Mouse (Mus musculus): ENCODE data around the gene Arntl2. TPM values are rescaled to one million over a fixed set of nuclear protein-coding genes. Genes with fewer than 3 reads are reported as not detected.
"Not testable (repeated sequence)": the region's sequence is repeated elsewhere in the genome, so short reads cannot be mapped to it uniquely, and the experiment has no call there.

The Arntl2 gene
- polyA plus RNA-seq, 1 experiment from 2014 or later = 2.3 TPM

DNA sequence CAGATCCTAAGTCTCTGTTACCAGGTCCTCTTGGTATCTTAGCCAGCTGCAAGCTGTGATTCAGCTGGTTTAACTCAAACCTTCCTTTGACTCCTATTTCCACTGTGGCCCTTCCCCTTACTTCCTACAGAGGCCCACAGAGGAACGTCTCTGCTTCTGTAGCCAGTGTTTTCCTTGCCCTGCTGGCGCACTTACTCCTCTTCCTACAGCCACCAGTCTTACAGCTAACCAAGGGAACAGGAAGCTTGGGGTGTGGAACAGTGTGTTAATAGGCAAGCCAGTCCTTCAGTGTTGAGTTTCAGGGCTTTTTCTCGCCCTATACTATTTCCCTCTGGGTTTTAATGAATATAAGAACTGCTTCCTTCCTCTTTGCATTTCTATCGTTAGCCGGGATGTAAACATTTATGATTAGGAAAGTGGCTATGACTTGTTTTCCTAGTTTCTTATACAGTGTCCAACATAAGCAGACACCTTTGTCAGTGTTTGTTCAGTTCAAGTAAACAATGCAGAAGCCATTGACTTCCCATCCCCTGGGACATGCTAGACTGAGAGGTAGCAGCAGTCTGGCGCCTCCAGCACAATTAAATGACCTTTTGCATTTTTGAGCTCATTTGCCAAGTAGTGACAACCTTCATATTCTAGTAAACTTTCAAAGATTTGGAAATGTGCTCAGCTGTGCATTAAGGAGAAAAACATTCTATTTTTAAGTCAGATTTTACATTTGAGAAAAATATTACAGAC, 25.7 kb upstream of the Arntl2 start:
- H3K36me3 ChIP-seq (ENCODE audit: control insufficient read depth, insufficient read depth, low read length) = peaks cover 64% of the 10 kb centered on the region

DNA sequence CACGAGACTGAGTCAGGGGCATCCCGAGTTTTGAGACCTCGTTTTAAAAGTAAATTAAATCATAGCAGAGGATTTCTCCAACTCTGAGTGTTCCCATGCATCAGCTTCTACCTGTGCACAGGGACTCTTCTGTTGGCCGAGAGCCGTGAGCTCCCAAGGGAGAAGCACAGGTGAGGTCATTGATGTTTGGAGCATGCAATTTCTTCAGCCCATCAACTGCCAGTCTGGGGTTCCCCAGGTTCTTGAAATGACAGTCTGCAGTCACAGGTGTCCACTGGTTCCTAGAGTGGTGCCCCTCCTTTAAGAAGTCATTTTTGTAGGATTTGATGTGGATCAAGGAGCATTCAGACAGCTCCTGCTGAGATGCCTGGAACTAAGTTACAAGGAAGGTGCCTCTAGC, 25.0 kb upstream of the Arntl2 start:
- Histone ChIP-seq H3K9me3 (ENCODE audit: control insufficient read depth, low read length) (no peaks in the 10 kb centered on the region), H3K9ac (replicated peaks; ENCODE audit: low read length) (no peak overlapping the region), H3K27ac (replicated peaks; ENCODE audit: low read depth, low read length) (no peak overlapping the region), H3K36me3 (ENCODE audit: control insufficient read depth, insufficient read depth, low read length) (peaks cover 64% of the 10 kb centered on the region), H3K4me3 (replicated peaks; ENCODE audit: low read depth, low read length) (no peak overlapping the region), H3K4me2 (ENCODE audit: low read length) (no peak overlapping the region), H3K27me3 (ENCODE audit: control insufficient read depth, insufficient read depth, low read length) (no peaks in the 10 kb centered on the region), H3K4me1 (ENCODE audit: control insufficient read depth, insufficient read depth, low read length) (no peaks in the 10 kb centered on the region)
- DNase-seq (no peak), ATAC-seq (ENCODE audit: low FRiP score, low TSS enrichment) (no peak)
- WGBS = 90% methylated on average over 5 of the region's 5 CpGs

More for the DNA sequence above, 25.7 kb upstream of the Arntl2 start:
- no peaks in the 10 kb centered on the region for H3K9me3 ChIP-seq (ENCODE audit: control insufficient read depth, low read length)
- DNase-seq (no peak), ATAC-seq (ENCODE audit: low FRiP score, low TSS enrichment) (no peak)
- H3K4me3 ChIP-seq (replicated peaks; ENCODE audit: low read depth, low read length) = no peak overlapping the region
- H3K4me1 ChIP-seq (ENCODE audit: control insufficient read depth, insufficient read depth, low read length) = no peaks in the 10 kb centered on the region
- no peaks in the 10 kb centered on the region for H3K27me3 ChIP-seq (ENCODE audit: control insufficient read depth, insufficient read depth, low read length)
- no peak overlapping the region for H3K27ac ChIP-seq (replicated peaks; ENCODE audit: low read depth, low read length)
- 81% methylated on average over 6 of the region's 6 CpGs for WGBS
- H3K9ac ChIP-seq (replicated peaks; ENCODE audit: low read length) = no peak overlapping the region
- H3K4me2 ChIP-seq (ENCODE audit: low read length) = no peak overlapping the region

DNA sequence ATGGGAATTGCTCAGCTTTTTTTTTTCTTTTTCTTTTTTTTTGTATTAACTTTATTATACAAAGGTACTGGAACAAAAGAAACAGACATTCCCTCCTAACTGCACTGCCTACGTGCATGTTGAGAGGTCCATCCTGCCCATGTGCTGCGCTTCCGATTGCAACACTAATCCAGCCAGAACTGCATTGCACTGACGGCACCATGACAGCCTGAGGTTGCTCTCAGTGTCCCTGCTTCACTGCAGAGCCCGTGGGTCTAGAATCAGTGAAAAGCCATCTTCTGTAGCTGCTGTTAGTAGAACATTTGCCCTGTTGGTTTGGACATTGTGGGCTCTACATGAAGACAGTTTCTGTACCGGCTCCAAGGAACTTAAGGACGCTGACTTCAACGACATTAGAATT, 20.0 kb upstream of the Arntl2 start:
- not testable (repeated sequence) for H3K4me3 ChIP-seq (replicated peaks; ENCODE audit: low read depth, low read length); H3K27ac ChIP-seq (replicated peaks; ENCODE audit: low read depth, low read length); H3K9ac ChIP-seq (replicated peaks; ENCODE audit: low read length); H3K27me3 ChIP-seq (ENCODE audit: control insufficient read depth, insufficient read depth, low read length); H3K4me1 ChIP-seq (ENCODE audit: control insufficient read depth, insufficient read depth, low read length); DNase-seq; H3K4me2 ChIP-seq (ENCODE audit: low read length); ATAC-seq (ENCODE audit: low FRiP score, low TSS enrichment); H3K9me3 ChIP-seq (ENCODE audit: control insufficient read depth, low read length)
- 64% methylated on average over 8 of the region's 8 CpGs for WGBS
- peaks cover 33% of the 10 kb centered on the region for H3K36me3 ChIP-seq (ENCODE audit: control insufficient read depth, insufficient read depth, low read length)

DNA sequence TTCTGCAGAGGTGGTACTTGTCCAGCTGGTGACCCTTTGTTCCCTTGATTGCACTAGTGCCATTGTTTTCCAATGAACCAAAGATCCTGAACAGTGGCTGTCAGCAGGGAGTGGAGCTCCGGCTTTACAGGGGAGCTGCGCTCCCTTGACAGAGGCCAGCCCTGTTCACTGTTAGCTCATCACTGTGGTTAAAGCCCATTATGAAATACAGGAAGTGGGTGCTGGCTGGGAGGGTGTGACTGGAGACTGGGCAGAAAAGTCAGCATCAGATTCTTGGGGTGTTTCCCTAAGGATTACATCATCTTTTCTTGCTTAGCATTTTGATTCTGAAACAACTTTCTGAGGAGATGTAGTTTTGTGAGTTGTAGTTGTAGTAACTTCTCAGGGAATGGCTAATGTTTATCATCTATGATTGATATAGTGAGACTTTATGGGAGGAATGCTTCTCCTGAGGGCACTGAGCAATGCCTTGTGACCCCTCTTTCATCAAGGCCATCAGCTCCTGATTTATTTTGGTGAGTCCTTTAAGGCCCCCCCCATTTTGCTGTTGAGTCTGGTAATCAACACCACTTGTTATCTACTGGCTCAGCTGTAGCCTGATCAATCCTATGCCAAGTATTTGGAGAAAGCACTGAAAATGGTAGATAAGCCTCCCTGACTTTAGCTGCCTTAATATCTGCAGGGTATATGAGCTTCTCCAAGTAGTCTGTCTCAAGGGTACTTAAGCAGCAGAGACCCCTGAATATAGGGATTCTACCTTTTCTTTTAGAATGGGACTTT, 19.1 kb upstream of the Arntl2 start:
- Histone ChIP-seq H3K4me1 (ENCODE audit: control insufficient read depth, insufficient read depth, low read length) (no peaks in the 10 kb centered on the region), H3K9me3 (ENCODE audit: control insufficient read depth, low read length) (no peaks in the 10 kb centered on the region), H3K4me2 (ENCODE audit: low read length) (no peak overlapping the region), H3K4me3 (replicated peaks; ENCODE audit: low read depth, low read length) (no peak overlapping the region), H3K36me3 (ENCODE audit: control insufficient read depth, insufficient read depth, low read length) (peaks cover 25% of the 10 kb centered on the region), H3K27ac (replicated peaks; ENCODE audit: low read depth, low read length) (no peak overlapping the region), H3K9ac (replicated peaks; ENCODE audit: low read length) (no peak overlapping the region), H3K27me3 (ENCODE audit: control insufficient read depth, insufficient read depth, low read length) (no peaks in the 10 kb centered on the region)
- no peak for ATAC-seq (ENCODE audit: low FRiP score, low TSS enrichment)
- 15% methylated on average over 2 of the region's 2 CpGs for WGBS
- no peak for DNase-seq

DNA sequence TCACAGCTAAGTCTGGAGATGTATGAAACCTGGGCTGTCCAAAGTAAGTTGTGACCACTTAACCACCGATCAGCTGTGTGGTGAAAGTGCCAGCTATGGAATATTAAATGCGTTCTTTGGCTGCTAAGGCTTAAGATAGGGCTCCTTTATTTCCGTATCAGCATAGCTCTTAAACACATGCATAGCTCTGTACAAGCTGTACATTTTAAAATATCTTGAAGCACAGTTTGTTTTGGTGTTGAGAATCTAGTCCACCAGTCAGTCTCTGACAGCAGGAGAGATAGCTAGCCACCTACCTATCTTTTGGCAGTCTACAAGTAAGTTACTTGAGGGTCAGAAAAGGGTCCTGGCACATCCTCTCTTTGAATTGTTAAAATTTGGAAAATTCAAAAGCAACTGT, 17.8 kb upstream of the Arntl2 start:
- no peak overlapping the region for H3K4me2 ChIP-seq (ENCODE audit: low read length)
- no peaks in the 10 kb centered on the region for H3K27me3 ChIP-seq (ENCODE audit: control insufficient read depth, insufficient read depth, low read length)
- 96% methylated on average over 3 of the region's 3 CpGs for WGBS
- H3K4me3 ChIP-seq (replicated peaks; ENCODE audit: low read depth, low read length) = no peak overlapping the region
- H3K9me3 ChIP-seq (ENCODE audit: control insufficient read depth, low read length) = no peaks in the 10 kb centered on the region
- no peak overlapping the region for H3K9ac ChIP-seq (replicated peaks; ENCODE audit: low read length)
- H3K36me3 ChIP-seq (ENCODE audit: control insufficient read depth, insufficient read depth, low read length) = peaks cover 17% of the 10 kb centered on the region
- H3K27ac ChIP-seq (replicated peaks; ENCODE audit: low read depth, low read length) = no peak overlapping the region
- DNase-seq (no peak), ATAC-seq (ENCODE audit: low FRiP score, low TSS enrichment) (no peak)
- H3K4me1 ChIP-seq (ENCODE audit: control insufficient read depth, insufficient read depth, low read length) = no peaks in the 10 kb centered on the region

DNA sequence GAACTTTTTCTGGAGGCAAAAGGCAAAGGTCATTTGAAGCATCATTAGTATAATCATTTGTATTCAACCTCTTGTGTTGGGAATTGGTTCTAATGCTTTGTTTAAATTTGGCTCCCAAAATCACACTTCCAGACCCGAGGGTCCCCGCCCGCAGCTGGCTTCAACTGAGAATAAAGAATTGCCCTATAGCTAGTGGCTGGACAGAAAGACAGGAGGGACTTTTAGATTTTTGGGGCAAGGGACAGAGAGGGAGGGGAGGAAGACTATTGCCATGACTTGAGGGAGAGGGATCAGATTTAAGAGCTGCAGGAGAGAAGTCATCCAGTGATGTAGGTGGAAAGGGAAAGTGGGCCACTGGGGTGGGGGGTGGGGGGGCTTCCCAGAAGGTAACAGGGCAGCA, 14.3 kb upstream of the Arntl2 start:
- ATAC-seq (ENCODE audit: low FRiP score, low TSS enrichment) (no peak; the same call in 1 of the 2 replicates), DNase-seq (no peak)
- Histone ChIP-seq H3K9me3 (ENCODE audit: control insufficient read depth, low read length) (peaks cover 7% of the 10 kb centered on the region; the same call in 1 of the 2 replicates), H3K4me1 (ENCODE audit: control insufficient read depth, insufficient read depth, low read length) (no peaks in the 10 kb centered on the region), H3K36me3 (ENCODE audit: control insufficient read depth, insufficient read depth, low read length) (peaks cover 3% of the 10 kb centered on the region; the same call in 1 of the 2 replicates), H3K9ac (replicated peaks; ENCODE audit: low read length) (no peak overlapping the region), H3K27ac (replicated peaks; ENCODE audit: low read depth, low read length) (no peak overlapping the region), H3K4me2 (ENCODE audit: low read length) (no peak overlapping the region), H3K4me3 (replicated peaks; ENCODE audit: low read depth, low read length) (no peak overlapping the region), H3K27me3 (ENCODE audit: control insufficient read depth, insufficient read depth, low read length) (no peaks in the 10 kb centered on the region)
- 91% methylated on average over 3 of the region's 3 CpGs for WGBS

DNA sequence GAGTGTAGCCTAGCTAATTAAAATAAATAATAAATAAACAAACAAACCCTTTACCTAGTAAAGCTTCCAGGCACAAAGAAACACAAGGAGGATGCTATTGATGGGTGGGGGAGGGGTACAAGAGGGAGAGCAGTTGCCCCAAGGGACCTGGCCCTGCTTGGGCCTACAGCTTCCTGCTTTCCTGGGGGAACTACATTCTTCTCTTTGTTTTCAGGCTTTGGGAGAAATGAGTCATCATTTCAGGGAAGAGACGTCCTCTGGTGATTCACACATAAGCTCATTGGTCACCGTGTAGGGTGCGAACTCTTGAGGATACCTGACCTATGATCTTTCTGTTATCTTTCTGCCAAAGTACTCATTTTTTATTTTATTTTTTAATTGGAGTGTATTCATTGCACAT, 2.3 kb upstream of the Arntl2 start:
- Histone ChIP-seq H3K9ac (replicated peaks; ENCODE audit: low read length) (no peak overlapping the region), H3K4me1 (ENCODE audit: control insufficient read depth, insufficient read depth, low read length) (peaks cover 6% of the 10 kb centered on the region; the same call in 1 of the 2 replicates), H3K4me3 (replicated peaks; ENCODE audit: low read depth, low read length) (no peak overlapping the region), H3K9me3 (ENCODE audit: control insufficient read depth, low read length) (no peaks in the 10 kb centered on the region), H3K27me3 (ENCODE audit: control insufficient read depth, insufficient read depth, low read length) (peaks cover 4% of the 10 kb centered on the region; the same call in 1 of the 2 replicates), H3K4me2 (ENCODE audit: low read length) (no peak overlapping the region), H3K27ac (replicated peaks; ENCODE audit: low read depth, low read length) (no peak overlapping the region), H3K36me3 (ENCODE audit: control insufficient read depth, insufficient read depth, low read length) (no peaks in the 10 kb centered on the region)
- DNase-seq (no peak), ATAC-seq (ENCODE audit: low FRiP score, low TSS enrichment) (no peak)
- 79% methylated on average over 3 of the region's 3 CpGs for WGBS

DNA sequence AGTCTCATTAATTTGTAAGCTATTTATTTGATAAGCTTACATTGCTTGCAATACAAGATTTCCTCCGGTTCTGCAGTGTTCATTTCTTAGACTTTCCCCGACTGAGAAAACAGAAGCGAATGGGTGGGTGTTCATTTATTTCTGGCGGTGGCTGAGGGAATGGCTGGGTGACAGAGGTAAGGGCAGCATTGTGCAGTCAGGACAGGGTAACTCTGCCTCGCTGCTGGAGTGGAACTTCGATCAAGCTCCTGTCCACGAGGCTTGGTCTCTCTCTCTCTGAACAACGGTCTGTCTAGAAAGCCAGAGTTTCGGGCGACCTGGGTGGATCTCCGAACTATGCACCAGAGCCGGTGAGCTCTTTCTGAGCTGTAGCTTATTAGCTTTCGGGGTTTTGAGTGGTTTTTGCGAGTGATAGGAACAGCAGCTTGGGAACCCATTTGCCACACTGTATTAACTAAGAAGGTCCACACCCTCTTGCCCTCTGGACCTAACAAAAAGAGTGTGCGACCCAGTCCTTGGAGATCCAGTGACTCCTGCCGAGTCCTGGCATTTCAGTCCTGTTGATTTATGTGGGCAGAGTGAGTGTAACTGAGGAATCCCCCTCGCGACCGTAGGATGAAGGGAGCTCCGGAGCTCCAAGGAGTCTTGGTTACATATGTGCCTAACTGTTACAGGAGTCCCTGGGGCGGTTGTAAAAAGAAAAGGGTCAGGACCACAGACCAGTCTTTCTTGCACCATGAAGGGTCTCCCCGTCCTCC, 510 bp upstream of the Arntl2 start:
- WGBS = 19% methylated on average over 22 of the region's 22 CpGs
- H3K9ac ChIP-seq (replicated peaks; ENCODE audit: low read length) = peak overlapping the region; percentile 64
- ATAC-seq (ENCODE audit: low FRiP score, low TSS enrichment) = no peak; the same call in 1 of the 2 replicates
- H3K4me3 ChIP-seq (replicated peaks; ENCODE audit: low read depth, low read length) = peak overlapping the region; percentile 48
- H3K9me3 ChIP-seq (ENCODE audit: control insufficient read depth, low read length) = no peaks in the 10 kb centered on the region
- no peak for DNase-seq
- H3K36me3 ChIP-seq (ENCODE audit: control insufficient read depth, insufficient read depth, low read length) = no peaks in the 10 kb centered on the region
- peak overlapping the region; percentile 91 for H3K4me2 ChIP-seq (ENCODE audit: low read length)
- peaks cover 4% of the 10 kb centered on the region; the same call in 1 of the 2 replicates for H3K27me3 ChIP-seq (ENCODE audit: control insufficient read depth, insufficient read depth, low read length)
- peaks cover 6% of the 10 kb centered on the region; the same call in 1 of the 2 replicates for H3K4me1 ChIP-seq (ENCODE audit: control insufficient read depth, insufficient read depth, low read length)
- no peak overlapping the region for H3K27ac ChIP-seq (replicated peaks; ENCODE audit: low read depth, low read length)

Data from midbrain, embryonic 14.5 days (tissue).